Mouse (Mus musculus) C2C12 (cell line): Measurements from ENCODE around the gene Apex1.

Experiments used
- CTCF ChIP-seq: IDR thresholded peaks from one replicate; pipeline ENCODE4 v1.5.1; 2011; ENCODE audit not compliant: control insufficient read depth, insufficient read depth, insufficient read length
- USF1 ChIP-seq: IDR thresholded peaks from one replicate; pipeline ENCODE4 v1.6.1; 2011; ENCODE audit warnings: low read depth, mild to moderate bottlenecking, control low read depth, moderate library complexity

DNA sequence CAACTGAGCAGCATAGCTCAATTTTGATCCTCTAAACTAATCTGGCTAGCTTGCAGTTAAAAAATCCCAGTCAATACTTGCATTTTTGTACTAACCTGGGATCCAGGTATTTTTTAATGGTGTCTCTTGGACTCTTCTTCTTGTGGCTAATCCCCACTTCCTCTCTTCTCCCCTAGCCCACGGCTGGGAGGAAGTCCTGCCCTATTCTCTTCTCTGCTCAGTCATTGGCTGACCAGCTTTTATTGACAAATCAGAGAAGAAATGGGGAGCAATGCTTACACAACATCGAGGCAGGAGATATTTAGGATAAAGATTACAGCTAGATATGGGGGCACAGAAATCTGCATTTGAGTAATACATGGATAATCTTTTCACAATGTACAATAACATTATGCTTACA, 14.2 kb downstream of the Apex1 start:
- TF ChIP-seq CTCF (no peak), USF1 (no peak)
